Mouse (Mus musculus) intestine, postnatal 0 days (tissue): ENCODE results near the gene Lonrf2. TPM values are rescaled to one million over a fixed set of nuclear protein-coding genes. Genes with fewer than 3 reads are reported as not detected.

Experiments used
- ATAC-seq: fragments of 200-750 bp; cut with Nextera tagmentation; 2 replicates; pipeline ENCODE4 v1.8.0; 2017; ENCODE audit warnings: mild to moderate bottlenecking, moderate TSS enrichment, moderate library complexity
- H3K27ac ChIP-seq: fragments of 300-500 bp; sonication (generic); 2 replicates; pipeline ENCODE4 v1.5.1; 2014; ENCODE audit warnings: mild to moderate bottlenecking, low read depth, low read length, moderate library complexity
- H3K27me3 ChIP-seq: fragments of 300-500 bp; sonication (generic); replicated peaks from 2 replicates; pipeline ENCODE4 v1.6.1; 2014; ENCODE audit warnings: low read length, mixed read lengths; ENCODE audit not compliant: control insufficient read depth, insufficient read depth
- H3K36me3 ChIP-seq: fragments of 300-500 bp; sonication (generic); 2 replicates; pipeline ENCODE4 v1.6.1; 2014; ENCODE audit warnings: mild to moderate bottlenecking, moderate library complexity; ENCODE audit not compliant: control insufficient read depth, insufficient read depth
- H3K4me1 ChIP-seq: fragments of 300-500 bp; sonication (generic); replicated peaks from 2 replicates; pipeline ENCODE4 v1.6.1; 2014; ENCODE audit warnings: antibody characterized with exemption, low read length, mixed read lengths; ENCODE audit not compliant: control insufficient read depth, insufficient read depth
- H3K4me2 ChIP-seq: fragments of 300-500 bp; sonication (generic); replicated peaks from 2 replicates; pipeline ENCODE4 v1.6.1; 2014; ENCODE audit warnings: low read depth, mild to moderate bottlenecking, moderate library complexity
- H3K4me3 ChIP-seq: fragments of 300-500 bp; sonication (generic); 2 replicates; pipeline ENCODE4 v1.5.1; 2014; ENCODE audit warnings: low read depth, low read length
- H3K9ac ChIP-seq: fragments of 300-500 bp; sonication (generic); 2 replicates; pipeline ENCODE4 v1.6.1; 2014; ENCODE audit warnings: mild to moderate bottlenecking, low read depth, low read length
- H3K9me3 ChIP-seq: fragments of 300-500 bp; sonication (generic); 2 replicates; pipeline ENCODE4 v1.6.1; 2016; ENCODE audit warnings: mixed run types; ENCODE audit not compliant: control insufficient read depth
- CTCF ChIP-seq: sonication (generic); IDR thresholded peaks from 2 replicates; pipeline ENCODE4 v1.5.1; 2016; ENCODE audit warnings: low read depth, mild to moderate bottlenecking, control low read depth, antibody characterized with exemption, moderate library complexity
- WGBS: fragments of 180-500 bp; shearing (Covaris S2); extraction: QIAGEN DNeasy Blood & Tissue Kit; methylation state at CpG from one replicate; pipeline ENCODE4 v1.1.7; 2014; 5-methylcytosine and 5-hydroxymethylcytosine counted together
- polyA plus RNA-seq: library from polyadenylated mRNA; unstranded; fragments of >200 nt; fragmentation: Nextera tagmentation; extraction: Ambion mirVana; gene quantifications from 2 replicates; pipeline ENCODE4 v1.2.1, GENCODE M21; 2015

The Lonrf2 gene
- polyA plus RNA-seq, 1 experiment from 2014 or later = 0.52 TPM

DNA sequence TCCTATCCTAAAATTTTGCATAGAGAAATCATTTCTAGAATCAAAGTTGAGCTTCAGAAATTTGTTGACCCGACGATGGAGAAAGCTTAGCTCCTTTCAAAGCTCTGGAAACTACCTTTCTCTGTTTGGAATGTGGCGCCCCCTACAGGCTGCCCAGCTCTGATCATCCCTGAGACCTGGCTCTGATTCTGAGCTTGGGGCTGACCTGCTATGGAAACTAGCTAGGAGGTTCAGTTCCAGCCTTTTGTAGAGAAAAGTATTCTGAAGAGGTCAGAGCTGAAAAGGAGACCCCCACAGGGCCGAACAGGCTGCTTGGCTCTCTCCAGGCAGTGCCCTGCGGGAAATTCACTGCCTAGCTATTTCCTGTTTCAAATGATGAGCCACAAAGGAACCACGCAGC is 66.6 kb downstream of the Lonrf2 start:
- H3K27me3 ChIP-seq = no peaks in the 10 kb centered on the region
- H3K9ac ChIP-seq = no peak overlapping the region
- H3K4me3 ChIP-seq = no peak overlapping the region
- H3K9me3 ChIP-seq = no peaks in the 10 kb centered on the region
- no peaks in the 10 kb centered on the region for H3K36me3 ChIP-seq
- no peak overlapping the region for H3K4me2 ChIP-seq
- H3K27ac ChIP-seq = no peak overlapping the region
- peak; percentile 67 for TF ChIP-seq CTCF
- no peaks in the 10 kb centered on the region for H3K4me1 ChIP-seq
- no peak for ATAC-seq
- 37% methylated on average over 6 of the region's 6 CpGs for WGBS

DNA sequence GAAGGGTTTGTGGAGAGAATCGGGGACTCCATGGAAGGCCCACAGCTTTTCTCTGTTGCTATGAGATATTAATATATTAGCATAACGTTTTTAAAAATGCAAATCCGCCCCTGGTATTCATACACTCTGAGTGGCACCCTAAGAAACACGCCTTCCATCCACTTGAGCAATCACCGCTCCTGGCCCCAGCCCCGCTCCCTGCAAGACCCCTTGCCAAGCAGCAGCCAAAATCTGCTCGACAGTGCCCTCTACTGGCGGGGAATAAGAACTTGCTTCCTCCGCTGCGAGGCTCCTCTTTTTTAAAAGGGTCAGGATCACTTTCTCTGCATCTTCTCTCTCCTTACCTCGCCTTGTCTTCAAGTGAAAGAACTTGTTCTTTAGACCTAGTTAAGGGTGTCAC is 68.7 kb downstream of the Lonrf2 start:
- Histone ChIP-seq H3K4me1 (no peaks in the 10 kb centered on the region), H3K4me2 (0 out of 2 replicates have a peak overlapping the region, but pooled peaks have one; percentile 14), H3K4me3 (no peak overlapping the region), H3K9me3 (no peaks in the 10 kb centered on the region), H3K9ac (no peak overlapping the region), H3K36me3 (no peaks in the 10 kb centered on the region), H3K27ac (no peak overlapping the region), H3K27me3 (no peaks in the 10 kb centered on the region)
- peak; percentile 84 for TF ChIP-seq CTCF
- ATAC-seq = no peak
- WGBS = 14% methylated on average over 11 of the region's 11 CpGs

DNA sequence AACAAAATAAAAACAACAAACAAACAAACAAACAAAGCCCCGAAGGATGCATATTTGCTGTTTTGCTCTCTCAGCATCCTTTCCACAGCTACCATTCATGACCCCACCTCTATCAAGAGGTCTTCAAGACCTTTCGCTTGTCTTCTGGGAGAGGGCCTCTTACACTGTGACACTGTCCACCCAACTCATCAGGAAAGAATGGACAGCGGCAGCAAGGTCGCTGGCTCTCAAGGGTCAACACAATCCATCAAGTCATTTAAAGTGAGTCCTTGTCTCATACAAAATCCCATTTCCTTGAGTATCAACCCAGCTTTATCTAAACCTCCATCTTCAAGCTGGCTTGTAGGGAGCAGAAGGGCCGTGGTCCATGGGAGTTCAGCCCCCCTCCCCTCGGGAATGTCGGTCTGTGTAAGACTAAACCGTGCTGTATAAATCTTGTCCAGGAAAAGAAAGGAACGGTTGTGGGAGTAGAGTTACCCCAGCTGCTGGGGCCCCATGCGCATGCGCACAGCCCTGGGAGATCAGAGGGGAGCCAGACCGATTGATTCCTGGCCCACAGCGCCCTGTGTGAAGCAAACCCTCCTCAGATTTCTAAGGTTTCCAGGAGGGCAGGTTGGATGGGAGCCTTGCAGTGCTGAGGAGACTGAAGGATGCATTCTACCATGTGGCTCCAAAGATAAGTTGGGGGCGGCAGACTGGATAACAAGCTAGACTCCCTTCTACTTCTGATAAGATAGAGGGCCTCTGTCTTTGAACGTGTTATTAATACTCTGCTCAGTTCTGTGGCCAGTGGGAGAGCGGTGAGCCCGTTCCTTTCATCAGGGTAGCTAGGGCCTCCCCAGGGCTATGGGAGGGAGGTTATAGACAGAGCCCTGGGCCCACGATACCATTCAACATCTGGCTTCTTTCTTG is 69.6 kb downstream of the Lonrf2 start:
- no peaks in the 10 kb centered on the region for H3K36me3 ChIP-seq
- ATAC-seq = no peak
- 33% methylated on average over 18 of the region's 18 CpGs for WGBS
- TF ChIP-seq CTCF = no peak
- no peaks in the 10 kb centered on the region for H3K9me3 ChIP-seq
- no peaks in the 10 kb centered on the region for H3K4me1 ChIP-seq
- H3K27ac ChIP-seq = no peak overlapping the region
- H3K4me3 ChIP-seq = no peak overlapping the region
- H3K4me2 ChIP-seq = peak overlapping the region; percentile 14; the same call in 1 of the 2 replicates
- H3K27me3 ChIP-seq = no peaks in the 10 kb centered on the region
- H3K9ac ChIP-seq = no peak overlapping the region

DNA sequence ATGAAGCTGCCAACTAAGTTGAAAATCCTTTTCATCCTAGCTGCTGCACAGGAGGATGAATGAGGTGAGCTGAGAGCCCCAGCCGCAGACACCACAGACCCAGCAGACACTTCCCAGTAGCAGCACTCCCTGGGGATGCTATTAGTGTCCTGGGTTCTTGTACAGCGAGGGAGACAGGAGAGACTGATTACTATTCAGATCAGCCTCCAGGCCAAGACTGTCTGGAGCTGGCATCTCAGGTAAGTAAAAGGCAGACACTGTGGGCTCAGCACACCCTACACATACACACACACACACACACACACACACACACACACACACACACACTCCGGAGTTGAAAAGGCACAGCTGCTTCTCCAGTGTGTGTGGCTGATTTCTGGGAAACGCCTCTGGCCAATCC is 70.3 kb downstream of the Lonrf2 start:
- no peak overlapping the region for H3K9ac ChIP-seq
- H3K4me3 ChIP-seq = no peak overlapping the region
- WGBS = 68% methylated on average over 4 of the region's 4 CpGs
- H3K4me1 ChIP-seq = no peaks in the 10 kb centered on the region
- H3K36me3 ChIP-seq = no peaks in the 10 kb centered on the region
- ATAC-seq = no peak
- no peak overlapping the region for H3K4me2 ChIP-seq
- H3K27ac ChIP-seq = no peak overlapping the region
- no peaks in the 10 kb centered on the region for H3K27me3 ChIP-seq
- no peaks in the 10 kb centered on the region for H3K9me3 ChIP-seq
- TF ChIP-seq CTCF = no peak

DNA sequence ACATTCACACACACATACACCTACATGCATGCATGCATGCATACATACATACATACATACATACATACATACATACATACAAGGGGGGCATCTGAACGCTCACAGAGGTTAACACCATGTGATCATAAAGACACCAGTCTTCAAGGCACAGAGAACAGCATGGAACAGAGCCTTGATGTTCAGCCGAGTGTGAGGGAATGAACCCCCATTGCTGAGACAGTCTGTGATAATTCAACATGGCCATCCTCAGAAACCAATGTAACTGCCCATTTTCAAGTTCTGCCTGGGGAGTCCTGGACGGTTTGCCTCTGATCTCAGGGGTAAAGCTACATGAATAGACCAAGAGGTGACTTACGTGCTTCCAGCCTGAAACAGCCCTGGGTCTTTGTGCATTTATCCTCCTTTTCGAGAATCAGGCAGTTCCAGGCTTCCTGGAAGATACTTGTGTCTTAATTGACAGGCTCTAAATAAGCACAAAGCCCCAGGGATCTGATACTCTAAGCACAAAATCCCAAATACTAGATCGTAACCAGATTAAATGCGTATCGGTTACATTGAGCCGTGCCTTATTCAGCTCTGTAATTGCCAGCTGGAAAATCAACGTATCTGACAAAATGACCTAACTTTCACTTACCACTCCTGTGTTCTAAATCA is 72.4 kb downstream of the Lonrf2 start:
- Histone ChIP-seq H3K36me3 (no peaks in the 10 kb centered on the region), H3K9ac (no peak overlapping the region), H3K9me3 (no peaks in the 10 kb centered on the region), H3K4me2 (no peak overlapping the region), H3K4me3 (no peak overlapping the region), H3K4me1 (no peaks in the 10 kb centered on the region), H3K27ac (no peak overlapping the region), H3K27me3 (no peaks in the 10 kb centered on the region)
- no peak for TF ChIP-seq CTCF
- 84% methylated on average over 10 of the region's 10 CpGs for WGBS
- no peak for ATAC-seq

DNA sequence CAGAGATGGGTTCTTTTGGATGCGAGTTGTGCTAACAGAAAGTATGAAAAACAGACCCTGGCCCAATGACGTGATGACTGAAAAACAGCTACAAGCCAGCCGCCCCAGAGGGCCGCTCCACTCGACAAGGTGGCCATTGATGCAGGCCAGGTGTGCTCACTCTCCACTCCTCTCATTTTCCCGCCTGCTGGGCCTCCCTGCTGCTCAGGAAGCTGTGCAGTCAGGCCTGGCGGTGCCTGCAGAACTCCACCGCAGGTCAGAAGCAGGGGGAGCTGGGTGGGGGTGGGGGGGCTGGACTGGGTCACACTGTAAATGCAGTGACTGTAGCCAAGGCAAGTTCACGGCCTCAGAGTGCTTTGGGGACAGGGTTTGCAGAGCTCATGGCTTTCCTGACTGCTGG is 76.1 kb downstream of the Lonrf2 start:
- H3K27ac ChIP-seq = no peak overlapping the region
- no peaks in the 10 kb centered on the region for H3K4me1 ChIP-seq
- H3K9me3 ChIP-seq = no peaks in the 10 kb centered on the region
- TF ChIP-seq CTCF = no peak
- H3K4me2 ChIP-seq = no peak overlapping the region
- no peaks in the 10 kb centered on the region for H3K27me3 ChIP-seq
- ATAC-seq = no peak
- H3K36me3 ChIP-seq = no peaks in the 10 kb centered on the region
- H3K9ac ChIP-seq = no peak overlapping the region
- no peak overlapping the region for H3K4me3 ChIP-seq
- WGBS = 46% methylated on average over 9 of the region's 9 CpGs
